Mouse (Mus musculus) gonadal fat pad, adult 2 months (tissue): ENCODE data around the gene Vmn1r183. TPM values are rescaled to one million over a fixed set of nuclear protein-coding genes. Genes with fewer than 3 reads are reported as not detected.
"Not testable (repeated sequence)": the region's sequence is repeated elsewhere in the genome, so short reads cannot be mapped to it uniquely, and the experiment has no call there.

Experiments
- DNase-seq: peaks from one replicate; pipeline ENCODE4 v3.0.0-alpha.2; 2012; ENCODE audit warnings: low read depth
- polyA plus RNA-seq: library from polyadenylated mRNA; depleted of rRNA; stranded (reverse); fragments of >200 nt; gene quantifications from 2 replicates; pipeline ENCODE4 v1.2.3, GENCODE M21; 2012; rRNA removed

The Vmn1r183 gene
- polyA plus RNA-seq, result not detected in 2 replicates

DNA sequence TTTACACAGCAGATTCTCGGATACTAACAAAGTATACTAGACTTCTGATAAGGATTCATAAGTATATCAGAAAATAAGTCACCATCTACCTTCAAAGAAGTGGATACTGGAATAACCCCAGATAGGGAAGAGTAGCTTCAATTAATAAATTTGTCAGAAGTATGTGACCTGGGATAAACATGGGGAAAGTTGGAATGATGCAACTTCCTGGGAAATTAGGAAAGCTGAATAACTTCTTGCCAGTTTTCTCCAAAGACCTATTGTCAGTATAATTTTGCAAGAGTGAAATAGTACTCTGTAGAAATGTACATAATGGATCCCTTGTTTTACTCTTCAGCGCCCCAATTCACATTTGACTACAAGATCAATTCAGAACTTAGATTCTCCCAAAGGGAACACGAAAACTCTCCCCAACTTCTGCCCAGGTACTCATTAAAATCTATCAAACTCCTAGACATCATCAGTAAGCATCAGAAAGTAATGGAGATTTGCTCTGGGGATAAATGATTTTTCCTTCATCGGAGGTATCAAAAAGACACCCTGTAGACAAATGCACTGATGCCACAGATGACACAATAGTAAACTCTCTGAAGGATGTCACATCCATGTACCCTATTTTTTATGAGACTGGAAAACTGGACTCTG, at the start of gene Vmn1r183:
Vmn1r183 (plus strand) TSS at position 595 of the 645 bp plus-strand sequence.
- no peak for DNase-seq

DNA sequence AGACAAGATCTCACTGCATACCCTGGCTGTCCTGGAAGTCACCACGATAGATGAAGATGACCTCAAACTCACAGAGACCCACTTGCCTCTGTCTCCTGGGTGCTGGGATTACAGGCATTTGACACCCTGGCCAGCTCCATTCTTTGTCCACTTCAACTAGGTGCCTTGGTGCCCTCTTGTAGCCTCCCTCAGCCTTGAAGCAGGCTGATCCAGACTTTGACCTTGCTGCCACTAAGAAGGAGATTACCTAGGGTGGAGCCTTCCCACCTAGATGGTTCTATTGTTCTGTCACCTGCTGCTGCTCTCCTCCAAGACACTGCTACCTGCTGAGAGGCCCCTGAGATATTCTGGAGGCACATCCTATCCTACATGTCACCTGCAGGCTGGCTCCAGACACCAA, 21.4 kb downstream of the Vmn1r183 start:
- not testable (repeated sequence) for DNase-seq

DNA sequence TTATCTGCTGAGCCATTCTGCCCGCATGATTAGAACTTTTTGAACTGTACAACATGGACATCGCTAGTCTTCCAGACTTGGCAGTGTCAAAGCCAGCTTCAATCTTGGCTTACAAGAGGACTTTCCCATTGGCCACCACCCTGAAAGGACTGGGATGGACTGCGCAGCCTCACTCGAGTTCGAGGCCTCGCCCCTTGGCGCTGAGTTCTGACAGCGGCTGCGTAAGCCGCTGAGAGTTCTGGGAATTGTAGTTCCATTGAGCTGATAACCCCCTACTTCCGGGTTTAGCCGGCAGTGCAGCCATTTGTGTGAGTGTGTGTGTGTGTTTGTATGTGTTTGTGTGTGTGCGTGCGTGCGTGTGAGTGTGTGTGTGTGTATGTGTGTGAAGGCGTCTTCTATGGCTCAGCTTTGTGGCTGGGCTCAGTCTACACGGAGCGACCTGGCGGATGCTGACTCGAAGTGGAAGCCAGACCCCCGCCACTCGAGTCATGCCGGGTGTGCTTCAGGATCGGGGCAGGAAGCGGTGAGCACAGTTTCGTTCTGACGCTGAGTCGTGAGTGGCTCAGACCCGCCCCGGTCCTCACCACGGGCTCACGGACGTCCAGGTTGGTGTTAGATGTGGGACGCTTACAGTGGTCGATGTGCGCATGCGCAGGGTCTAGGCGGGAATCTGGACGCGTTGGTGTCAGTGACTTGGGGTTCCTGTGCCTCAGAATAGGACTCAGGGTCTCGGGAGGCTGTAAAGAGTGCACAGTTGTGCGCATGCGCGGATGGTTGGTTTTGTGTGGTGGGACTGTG, 28.8 kb downstream of the Vmn1r183 start, which contains the start of gene Zfp180:
Zfp180 (plus strand) TSS at position 291 of the 798 bp plus-strand sequence.
- DNase-seq, result peak; percentile 90

DNA sequence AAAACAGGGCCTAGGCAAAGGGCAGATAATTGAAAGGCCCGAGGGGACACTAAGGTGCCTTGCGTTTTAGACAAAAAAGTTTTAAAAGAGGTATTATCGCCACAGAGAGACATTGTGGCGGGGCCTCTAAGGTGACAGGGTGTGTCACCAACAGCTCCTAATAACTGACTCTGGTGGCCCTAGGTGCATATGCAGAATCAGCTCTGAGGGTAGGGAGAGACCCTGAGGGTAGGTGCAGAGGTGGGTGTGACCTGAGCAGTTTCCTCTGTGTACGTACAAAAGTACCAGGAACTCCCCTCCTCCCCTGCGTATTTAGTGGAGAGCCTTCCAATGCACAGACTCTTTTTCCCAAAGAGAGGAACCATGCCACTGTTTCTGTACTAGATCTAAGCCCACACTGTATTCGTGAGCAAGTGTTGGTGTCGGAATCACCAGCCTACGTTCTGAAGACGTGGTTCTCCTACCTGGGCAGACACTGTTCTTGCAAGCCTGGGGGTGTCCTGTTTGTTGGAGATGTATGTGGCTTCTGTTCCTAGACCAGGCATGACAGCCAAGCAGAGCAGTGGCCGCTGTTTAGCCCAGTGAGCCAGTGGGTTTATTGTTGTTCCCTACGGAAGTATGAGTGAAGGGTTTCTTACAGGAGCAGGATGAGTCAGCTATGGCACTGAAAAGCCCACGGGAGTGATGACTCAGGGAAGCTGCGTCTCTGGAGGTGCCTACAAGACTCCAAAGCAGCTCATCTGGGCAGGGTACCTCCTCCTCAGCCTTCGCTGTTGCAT, 29.6 kb downstream of the Vmn1r183 start:
- DNase-seq, result peak; percentile 14

DNA sequence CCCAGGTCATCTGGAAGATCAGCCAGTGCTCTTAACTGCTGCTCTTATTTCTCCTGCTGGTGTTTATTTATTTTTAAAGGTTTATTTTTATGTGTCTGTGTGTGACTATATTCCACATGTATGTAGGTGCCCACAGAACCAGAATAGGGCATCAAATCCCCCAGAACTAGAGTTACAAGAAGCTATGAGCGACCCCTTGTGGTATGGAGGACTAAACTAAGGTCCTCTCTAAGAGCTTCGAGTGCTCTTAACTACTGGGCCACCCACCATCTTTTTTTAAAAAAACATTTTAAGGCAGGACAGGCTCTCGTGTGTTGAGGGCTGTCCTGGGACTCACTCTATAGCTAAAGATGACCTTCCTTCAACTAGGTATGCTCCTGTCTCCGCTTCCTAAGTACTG, 33.8 kb downstream of the Vmn1r183 start:
- DNase-seq, result no peak

DNA sequence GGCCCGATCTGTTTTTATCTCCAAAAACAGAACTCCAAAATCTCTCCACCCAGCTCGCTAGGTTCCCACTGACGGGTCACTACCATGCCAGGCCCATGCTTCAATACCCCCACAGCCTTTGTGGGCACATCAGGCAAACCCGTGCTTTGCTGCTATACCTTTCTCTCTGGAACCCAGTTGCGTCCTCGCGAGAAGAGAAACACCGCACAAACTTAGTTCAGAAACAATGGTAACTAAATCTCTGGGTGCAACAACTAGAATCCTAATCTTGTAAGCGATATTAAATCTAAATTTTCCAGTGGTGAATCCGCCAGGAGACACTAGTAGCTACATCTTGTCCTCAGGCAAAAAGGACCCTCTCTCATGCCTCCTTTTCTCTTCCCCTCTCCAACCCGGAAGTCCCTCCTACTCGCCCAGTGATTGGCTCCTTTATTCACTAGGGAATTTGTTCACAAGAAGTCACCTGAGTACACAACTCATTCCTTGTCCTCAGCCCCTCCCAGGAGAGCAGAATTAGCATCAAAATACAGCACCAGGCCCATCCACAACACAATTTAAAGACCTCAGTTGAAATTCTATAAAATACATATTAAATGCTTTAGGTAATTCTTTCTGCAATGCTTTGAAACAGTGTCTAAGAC, 34.6 kb downstream of the Vmn1r183 start:
- DNase-seq, result no peak

DNA sequence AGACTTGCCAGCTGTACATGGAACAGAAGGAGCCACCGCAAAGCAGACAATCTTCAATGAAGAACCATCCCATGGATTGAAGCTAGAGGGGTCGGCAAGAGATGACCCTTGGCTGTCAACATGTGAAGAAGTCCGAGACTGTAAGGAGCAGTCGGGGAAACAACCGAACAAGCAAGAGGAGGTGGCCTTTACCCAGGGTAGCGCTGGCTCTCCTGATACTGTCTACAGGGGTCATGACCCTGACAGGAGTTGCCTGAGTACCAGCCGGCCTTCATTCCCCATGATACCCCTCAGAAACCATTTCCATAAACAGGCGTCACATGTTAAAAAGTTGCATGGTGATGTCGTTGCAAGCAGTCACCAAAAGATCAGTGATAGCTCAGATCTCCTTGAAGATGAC, 51.3 kb downstream of the Vmn1r183 start:
- no peak for DNase-seq

DNA sequence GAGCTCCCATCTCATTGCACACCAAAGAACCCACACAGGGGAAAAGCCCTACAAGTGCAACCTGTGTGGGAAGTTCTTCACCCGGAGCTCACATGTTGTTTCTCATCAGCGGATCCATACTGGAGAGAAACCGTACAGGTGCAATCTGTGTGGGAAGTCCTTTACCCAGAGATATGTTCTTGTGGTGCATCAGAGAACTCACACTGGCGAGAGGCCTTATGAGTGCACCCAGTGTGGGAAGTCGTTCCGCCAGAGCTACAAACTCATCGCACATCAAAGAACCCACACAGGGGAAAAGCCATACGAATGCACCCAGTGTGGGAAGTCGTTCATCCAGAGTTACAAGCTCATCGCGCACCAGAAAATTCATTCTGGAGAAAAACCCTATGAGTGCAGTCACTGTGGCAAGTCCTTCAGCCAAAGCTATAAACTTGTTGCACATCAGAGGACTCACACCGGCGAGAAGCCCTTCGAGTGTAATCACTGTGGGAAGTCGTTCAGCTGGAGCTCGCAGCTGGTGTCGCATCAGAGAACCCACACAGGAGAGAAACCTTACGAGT, 52.2 kb downstream of the Vmn1r183 start:
- DNase-seq, result no peak

DNA sequence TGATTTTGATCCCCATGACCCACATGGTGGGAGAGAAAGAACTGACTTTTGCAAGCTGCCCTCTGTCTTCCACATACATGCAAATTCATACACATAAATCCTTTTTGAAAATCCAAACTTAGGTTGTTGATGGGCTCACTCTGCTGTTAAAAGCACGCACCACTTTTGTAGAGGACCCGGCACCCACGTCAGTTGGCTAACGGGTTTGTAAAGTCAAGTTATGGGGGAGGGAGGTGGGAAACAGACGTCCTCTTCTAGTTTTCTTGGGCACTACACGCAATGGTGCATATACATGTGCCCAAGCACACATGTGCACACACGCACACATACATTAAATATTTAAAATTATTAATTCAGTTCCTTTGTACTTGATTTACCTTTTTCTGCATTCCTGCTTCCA, 57.8 kb downstream of the Vmn1r183 start:
- no peak for DNase-seq

DNA sequence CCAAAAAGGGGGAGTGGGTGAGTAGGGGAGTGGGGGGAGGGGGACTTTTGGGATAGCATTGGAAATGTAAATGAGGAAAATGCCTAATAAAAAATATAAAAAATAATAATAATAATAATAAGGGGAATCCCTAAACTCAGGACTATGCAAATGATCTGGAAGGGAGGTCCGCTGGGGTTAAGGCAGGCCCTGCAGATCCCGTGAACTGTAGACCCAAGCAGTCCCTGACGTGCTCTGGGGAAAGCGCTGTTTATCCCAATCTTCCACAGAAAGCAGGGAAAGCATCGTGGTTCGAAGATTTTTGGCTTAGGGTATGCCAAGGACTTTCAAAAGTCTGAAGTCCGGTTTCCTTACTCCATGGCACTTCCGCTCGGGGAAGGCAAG, 58.7 kb downstream of the Vmn1r183 start:
- no peak for DNase-seq

DNA sequence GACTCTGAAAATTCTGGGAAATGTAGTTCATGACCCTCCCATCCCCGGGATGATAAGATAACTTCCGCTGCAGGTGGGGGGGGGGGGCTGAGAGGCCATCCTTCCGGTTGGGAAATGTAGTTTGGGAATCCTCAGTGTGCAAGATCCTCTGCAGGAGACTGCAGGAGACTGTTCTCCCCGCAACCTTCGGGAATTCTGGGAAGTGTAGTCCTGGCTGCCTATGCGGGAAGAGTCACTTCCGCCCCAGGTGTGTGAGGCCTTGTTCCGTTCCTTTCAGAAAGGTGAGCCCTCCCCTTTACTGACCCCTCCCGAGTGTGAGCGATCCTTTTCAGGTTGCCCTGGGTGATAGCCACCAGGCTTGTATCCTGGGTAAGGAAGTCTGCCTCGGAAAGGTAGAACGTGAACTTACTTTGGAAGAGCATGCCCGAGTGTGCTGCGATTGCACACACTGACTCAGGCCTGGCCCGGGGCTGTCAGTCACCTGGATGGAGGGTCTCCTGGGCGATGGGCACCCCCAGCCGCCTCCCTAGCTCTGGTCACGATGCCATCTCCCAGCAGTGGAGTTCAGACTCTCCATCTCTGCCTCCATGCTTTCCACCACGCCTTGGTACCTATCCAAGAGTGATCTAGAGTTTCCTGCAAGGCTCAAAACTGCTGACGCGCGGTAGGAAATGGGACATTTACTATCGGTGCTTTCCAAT, 59.3 kb downstream of the Vmn1r183 start, which contains the start of gene Zfp112:
Zfp112 (plus strand) TSS at position 159 of the 701 bp plus-strand sequence.
- peak; percentile 97 for DNase-seq

DNA sequence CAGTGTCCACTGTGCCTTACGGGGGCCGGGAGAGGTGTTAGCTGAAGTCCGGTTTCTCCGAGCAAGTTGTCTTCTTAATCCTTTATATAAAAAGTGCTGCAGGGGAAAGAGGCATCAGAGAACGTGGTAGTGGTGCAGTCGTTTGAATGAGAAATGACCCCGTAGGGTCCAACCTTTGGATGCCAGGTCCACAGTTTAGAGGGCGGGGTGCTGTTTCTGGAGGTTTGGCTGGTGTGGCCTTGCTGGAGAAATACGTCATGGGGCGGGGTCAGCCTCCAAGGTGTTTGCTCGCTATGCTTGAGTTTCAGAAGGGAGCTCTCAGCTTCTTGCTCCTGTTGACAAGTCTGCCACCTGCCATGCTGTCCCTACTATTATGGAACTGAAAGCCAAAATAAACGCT, 59.9 kb downstream of the Vmn1r183 start:
- DNase-seq, result peak; percentile 23

Other genes with a start within 250 kb of the Vmn1r183 start
- not detected in 2 replicates for gene Vmn1r175, start 242.6 kb upstream of the Vmn1r183 start, polyA plus RNA-seq
- gene Vmn1r176, start 215.9 kb upstream of the Vmn1r183 start, polyA plus RNA-seq, result not detected in 2 replicates
- not detected in 2 replicates for gene Vmn1r177, start 186.8 kb upstream of the Vmn1r183 start, polyA plus RNA-seq
- gene Vmn1r178, start 161.2 kb upstream of the Vmn1r183 start, polyA plus RNA-seq, result not detected in 2 replicates
- not detected in 2 replicates for gene Vmn1r179, start 126.3 kb upstream of the Vmn1r183 start, polyA plus RNA-seq
- gene Vmn1r180, start 102.6 kb upstream of the Vmn1r183 start, polyA plus RNA-seq, result not detected in 2 replicates
- not detected in 2 replicates for gene Vmn1r181, start 78.6 kb upstream of the Vmn1r183 start, polyA plus RNA-seq
- gene V1rd19, start 51.6 kb upstream of the Vmn1r183 start, polyA plus RNA-seq, result not detected in 2 replicates
- 13.1 and 14.2 TPM in 2 replicates for gene Zfp180, start 28.7 kb downstream of the Vmn1r183 start, polyA plus RNA-seq
- gene Zfp112, start 59.1 kb downstream of the Vmn1r183 start, polyA plus RNA-seq, result 2.6 TPM in 2 replicates
- 6.0 and 6.7 TPM in 2 replicates for gene Zfp235, start 80.9 kb downstream of the Vmn1r183 start, polyA plus RNA-seq
- gene Zfp114, start 121.8 kb downstream of the Vmn1r183 start, polyA plus RNA-seq, result 0.18 and 0.27 TPM in 2 replicates
- gene Zfp111, start 158.2 kb downstream of the Vmn1r183 start, polyA plus RNA-seq, result 3.0 and 3.6 TPM in 2 replicates
- 1.6 TPM in 2 replicates for gene Zfp109, start 184.3 kb downstream of the Vmn1r183 start, polyA plus RNA-seq
- 1.8 and 1.9 TPM in 2 replicates for gene Zfp108, start 201.5 kb downstream of the Vmn1r183 start, polyA plus RNA-seq
- gene Zfp93, start 217.2 kb downstream of the Vmn1r183 start, polyA plus RNA-seq, result 2.4 and 3.2 TPM in 2 replicates
- 9.0 and 9.8 TPM in 2 replicates for gene Zfp61, start 248.0 kb downstream of the Vmn1r183 start, polyA plus RNA-seq